Comparison of ENCODE assay signal across 7 mouse cellular contexts in the genomic region with DNA sequence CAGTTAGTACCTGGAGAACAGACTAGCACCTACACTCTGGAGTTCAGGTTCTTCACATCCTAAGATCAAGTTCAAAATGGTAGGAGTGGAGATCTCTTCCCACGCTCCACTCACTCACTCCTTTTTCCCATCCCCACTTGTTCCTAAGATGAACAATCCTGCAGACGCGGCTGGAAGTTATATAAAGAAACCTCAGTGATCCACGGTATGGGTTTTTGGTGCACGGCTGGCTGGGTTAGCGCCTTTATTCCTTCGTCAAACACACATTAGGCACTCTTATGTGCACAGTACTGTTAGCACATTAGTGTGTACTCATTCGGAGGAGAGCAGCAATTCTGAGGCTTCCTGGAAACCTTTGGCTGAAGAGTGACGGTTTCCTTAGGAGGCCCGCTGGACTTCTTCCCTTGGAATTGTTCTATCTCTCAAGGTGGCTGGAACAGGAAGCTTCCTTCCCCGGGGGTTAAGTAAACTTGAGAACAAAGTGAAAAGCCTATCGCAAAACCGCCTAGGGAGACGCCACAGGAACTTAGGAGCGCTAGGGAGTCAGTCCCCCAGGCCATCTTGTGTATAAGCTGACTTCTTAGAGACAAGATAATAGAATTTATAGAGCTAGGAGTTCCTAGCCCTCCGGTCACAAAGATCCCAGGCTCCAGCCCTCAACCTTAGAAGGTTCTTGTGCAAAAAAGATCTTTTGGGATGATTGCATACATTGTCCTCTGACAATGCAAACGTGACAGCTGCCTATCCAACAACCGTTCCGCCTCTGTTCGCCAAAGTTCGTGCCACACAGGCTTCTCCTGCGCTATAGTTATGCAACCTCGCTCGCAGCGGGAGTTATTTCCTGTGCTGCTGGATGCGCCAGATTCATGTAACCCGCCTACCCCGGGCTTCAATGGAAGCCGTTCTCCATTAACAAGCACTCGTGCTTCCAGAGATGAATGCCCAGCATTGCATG. TPM values are rescaled to one million over a fixed set of nuclear protein-coding genes. Genes with fewer than 3 reads are reported as not detected.
DNase-seq lines count a peak whose midpoint lies in the region; ATAC-seq and TF ChIP-seq lines count a peak whose summit lies in the region.

No protein-coding gene starts in this region.

- H3K36me3 ChIP-seq in embryonic facial prominence, embryonic 12.5 days: no peaks in the 10 kb centered on the region
- no peaks in the 10 kb centered on the region for H3K36me3 ChIP-seq in kidney, adult 2 months (ENCODE audit: control insufficient read depth, insufficient read depth, low read length)
- no peaks in the 10 kb centered on the region for H3K36me3 ChIP-seq in limb, embryonic 11.5 days (ENCODE audit: control insufficient read depth, insufficient read depth, low read length)
- no peaks in the 10 kb centered on the region for H3K36me3 ChIP-seq in midbrain, embryonic 12.5 days

- no peak for TF ChIP-seq CTCF in kidney, adult 2 months (conservative IDR thresholded peaks at IDR 0.05; ENCODE audit: insufficient read depth, insufficient read length, low read depth, low read length)

- H3K27ac ChIP-seq in embryonic facial prominence, embryonic 12.5 days: peak overlapping the region; percentile 100
- H3K27ac ChIP-seq in kidney, adult 2 months (ENCODE audit: insufficient read depth, low read depth, low read length): peak overlapping the region; percentile 62
- H3K27ac ChIP-seq in limb, embryonic 11.5 days (replicated peaks; ENCODE audit: low read depth, low read length): peak overlapping the region; percentile 99
- peak overlapping the region; percentile 99 for H3K27ac ChIP-seq in midbrain, embryonic 12.5 days (replicated peaks)

- H3K4me1 ChIP-seq in embryonic facial prominence, embryonic 12.5 days: peaks cover 8% of the 10 kb centered on the region; the same call in 1 of the 2 replicates
- H3K4me1 ChIP-seq in kidney, adult 2 months (ENCODE audit: control insufficient read depth, insufficient read depth, low read length): peaks cover 3% of the 10 kb centered on the region; the same call in 1 of the 2 replicates
- 0 out of 2 replicates have a peak, but pooled peaks cover 9% of the 10 kb centered on the region for H3K4me1 ChIP-seq in limb, embryonic 11.5 days (ENCODE audit: control insufficient read depth, insufficient read depth, low read length)
- H3K4me1 ChIP-seq in midbrain, embryonic 12.5 days: peaks cover 13% of the 10 kb centered on the region

- H3K27me3 ChIP-seq in embryonic facial prominence, embryonic 12.5 days: no peaks in the 10 kb centered on the region
- H3K27me3 ChIP-seq in kidney, adult 2 months (replicated peaks; ENCODE audit: control insufficient read depth, insufficient read depth, low read length): no peaks in the 10 kb centered on the region
- H3K27me3 ChIP-seq in limb, embryonic 11.5 days (ENCODE audit: control insufficient read depth, insufficient read depth, low read length): no peaks in the 10 kb centered on the region
- H3K27me3 ChIP-seq in midbrain, embryonic 12.5 days: 0 out of 2 replicates have a peak, but pooled peaks cover 7% of the 10 kb centered on the region

- peak overlapping the region; percentile 89 for H3K4me3 ChIP-seq in embryonic facial prominence, embryonic 12.5 days
- H3K4me3 ChIP-seq in kidney, adult 2 months (ENCODE audit: insufficient read depth, low read depth, low read length): peak overlapping the region; percentile 58
- peak overlapping the region; percentile 76 for H3K4me3 ChIP-seq in limb, embryonic 11.5 days (ENCODE audit: low read depth, low read length)
- peak overlapping the region; percentile 91 for H3K4me3 ChIP-seq in midbrain, embryonic 12.5 days

- H3K4me2 ChIP-seq in embryonic facial prominence, embryonic 12.5 days (replicated peaks): peak overlapping the region; percentile 69
- peak overlapping the region; percentile 55 for H3K4me2 ChIP-seq in limb, embryonic 11.5 days (ENCODE audit: low read depth, severe bottlenecking)
- peak overlapping the region; percentile 76 for H3K4me2 ChIP-seq in midbrain, embryonic 12.5 days (replicated peaks)

- WGBS in embryonic facial prominence, embryonic 12.5 days: 3% methylated on average over 30 of the region's 30 CpGs
- 13% methylated on average over 30 of the region's 30 CpGs for WGBS in kidney, adult 2 months
- 6% methylated on average over 30 of the region's 30 CpGs for WGBS in limb, embryonic 11.5 days
- WGBS in midbrain, embryonic 12.5 days: 3% methylated on average over 30 of the region's 30 CpGs

- peak; percentile 43; the same call in 1 of the 2 replicates for ATAC-seq in embryonic facial prominence, embryonic 12.5 days (ENCODE audit: insufficient number of reproducible peaks, insufficient read depth, low FRiP score, low TSS enrichment)
- ATAC-seq in limb, embryonic 11.5 days (ENCODE audit: insufficient number of reproducible peaks, low FRiP score, low TSS enrichment, low read depth): peak; percentile 33; the same call in 1 of the 2 replicates
- ATAC-seq in midbrain, embryonic 12.5 days (ENCODE audit: low FRiP score, low read depth): peak; percentile 47

- H3K9ac ChIP-seq in embryonic facial prominence, embryonic 12.5 days: peak overlapping the region; percentile 99
- H3K9ac ChIP-seq in limb, embryonic 11.5 days (ENCODE audit: low read length): peak overlapping the region; percentile 98
- H3K9ac ChIP-seq in midbrain, embryonic 12.5 days (replicated peaks): peak overlapping the region; percentile 97

- no peaks in the 10 kb centered on the region for H3K9me3 ChIP-seq in embryonic facial prominence, embryonic 12.5 days
- H3K9me3 ChIP-seq in limb, embryonic 11.5 days (ENCODE audit: control insufficient read depth, low read length): no peaks in the 10 kb centered on the region
- no peaks in the 10 kb centered on the region for H3K9me3 ChIP-seq in midbrain, embryonic 12.5 days

- TF ChIP-seq POLR2A in kidney, adult 2 months (IDR thresholded peaks at IDR 0.05; ENCODE audit: low read depth, low read length): no peak

- peak; percentile 16 to 54 for DNase-seq in adrenal gland, postnatal 4 days (ENCODE audit: low spot score in 2 of 2)
- DNase-seq in heart, adult 18-20 months: peak; percentile 85 to 88
- peak; percentile 89 for DNase-seq in kidney, adult 2 months
- DNase-seq in limb, embryonic 11.5 days (ENCODE audit: low spot score): peak; percentile 78
- peak; percentile 26 to 52 for DNase-seq in spleen, postnatal 10 days (ENCODE audit: low spot score in 2 of 2)

RNA-seq across cellular contexts. Expression of a gene that starts 1.6 kb away (rescaled TPM):
- total RNA-seq in adrenal gland, postnatal 4 days (2021): 10 to 100 TPM; 92.8 to 98.8 TPM
- 26.4 and 27.0 TPM in 2 replicates for polyA plus RNA-seq in embryonic facial prominence, embryonic 12.5 days (2016; fragmentation: Nextera tagmentation; extraction: Ambion mirVana)
- total RNA-seq in heart, adult 18-20 months (2021): 10 to 100 TPM; 13.6 to 14.4 TPM
- polyA plus RNA-seq in kidney, adult 2 months (2012; rRNA removed): 3.8 and 5.2 TPM in 2 replicates
- 22.2 and 24.6 TPM in 2 replicates for polyA plus RNA-seq in limb, embryonic 11.5 days (2014; fragmentation: Nextera tagmentation; extraction: Ambion mirVana)
- polyA plus RNA-seq in midbrain, embryonic 12.5 days (2016; fragmentation: Nextera tagmentation; extraction: Ambion mirVana): 17.8 and 21.7 TPM in 2 replicates

Comparison
In these comparisons a context has a peak if more than half of its experiments do, and no peak if none do; other contexts are left out.
1. Peak in every context shown above with its lines: DNase-seq, ATAC-seq, H3K4me3 ChIP-seq and H3K27ac ChIP-seq.
2. DNase-seq: peak in every context shown above with its lines; median percentile 89 in kidney, adult 2 months; 86 in heart, adult 18-20 months; 78 in limb, embryonic 11.5 days; 39 in spleen, postnatal 10 days; 35 in adrenal gland, postnatal 4 days.